Mouse (Mus musculus): ENCODE data around the gene Slc47a1.
A peak's percentile ranks its signal among the peaks of the same experiment; 100 is the strongest.

Slc47a1 gene

DNA sequence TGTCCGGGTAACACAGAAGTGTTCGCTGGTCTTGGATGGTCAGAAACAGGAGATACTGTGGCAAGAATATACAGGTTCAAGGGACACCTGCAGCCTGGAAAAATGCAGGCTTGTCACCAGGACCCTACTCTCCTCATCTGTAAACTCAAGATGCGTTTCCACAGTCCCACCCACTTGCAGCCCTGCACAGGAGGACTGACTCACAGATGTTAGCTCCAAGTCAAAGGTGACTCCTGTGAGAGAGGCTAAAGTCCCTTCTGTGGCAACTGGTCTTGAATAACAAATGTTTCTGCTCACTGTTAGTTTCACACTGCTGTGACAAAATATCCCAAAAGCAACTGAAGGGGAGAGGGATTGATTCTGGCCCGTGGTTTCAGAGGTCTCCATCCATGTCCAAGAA, 506 bp upstream of the Slc47a1 start:
- DNase-seq (ENCODE audit: low spot score in 2 of 2) = no peak

DNA sequence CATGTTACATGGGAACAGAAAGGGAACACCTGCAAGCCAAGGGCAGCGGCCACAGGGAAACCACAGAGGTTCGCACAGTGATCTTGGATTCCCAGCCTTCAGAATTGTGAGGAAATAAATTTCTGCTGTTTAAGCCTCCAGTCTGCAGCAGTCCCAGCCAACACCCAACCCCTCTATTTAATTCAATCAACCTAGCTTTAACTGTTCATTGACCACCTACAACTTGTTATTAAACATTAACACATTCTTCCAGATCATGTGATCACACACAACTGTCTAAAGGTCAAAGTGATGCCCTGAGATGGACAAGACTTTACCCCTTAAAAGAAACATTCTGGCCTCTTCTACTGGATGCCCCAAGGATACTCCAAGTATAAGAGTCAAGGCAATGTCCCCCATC, 9.5 kb downstream of the Slc47a1 start:
- DNase-seq (ENCODE audit: low spot score in 2 of 2) = no peak

DNA sequence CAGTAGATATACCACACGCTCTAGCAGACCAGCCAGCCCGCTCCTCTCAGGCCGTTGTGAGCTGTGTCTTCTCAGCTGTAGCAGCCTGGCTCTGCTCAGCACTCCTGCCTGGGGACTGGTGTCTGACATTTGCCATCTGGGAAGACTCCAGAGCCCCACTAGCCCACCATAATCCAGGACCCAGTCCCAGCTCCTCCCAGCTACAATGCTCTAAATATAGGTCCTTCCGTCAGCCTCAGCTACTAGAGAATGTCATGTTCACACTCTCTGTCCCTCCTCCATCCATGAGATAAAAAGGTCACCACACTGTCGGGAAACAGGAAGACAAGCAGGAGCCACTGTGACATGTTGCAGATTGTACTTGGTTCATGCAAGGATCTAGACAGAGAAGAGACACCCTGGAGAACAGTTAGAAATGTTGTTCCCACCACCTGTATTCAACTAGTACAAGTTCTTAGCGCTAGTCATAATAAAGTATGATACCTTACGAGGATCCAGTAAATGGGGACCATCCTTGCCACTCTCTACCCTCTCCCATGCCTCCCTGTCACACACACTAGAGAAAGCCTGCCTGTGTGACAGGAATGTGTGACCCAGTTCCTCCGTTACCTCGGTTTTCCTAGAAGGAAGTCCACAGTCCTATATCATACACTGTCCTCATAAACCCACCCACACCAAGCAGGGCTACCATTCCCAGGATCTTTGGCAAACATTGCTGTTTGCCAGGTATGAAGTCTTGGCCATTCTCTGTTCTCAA, 11.4 kb downstream of the Slc47a1 start:
- no peak for DNase-seq (ENCODE audit: low spot score in 2 of 2)

DNA sequence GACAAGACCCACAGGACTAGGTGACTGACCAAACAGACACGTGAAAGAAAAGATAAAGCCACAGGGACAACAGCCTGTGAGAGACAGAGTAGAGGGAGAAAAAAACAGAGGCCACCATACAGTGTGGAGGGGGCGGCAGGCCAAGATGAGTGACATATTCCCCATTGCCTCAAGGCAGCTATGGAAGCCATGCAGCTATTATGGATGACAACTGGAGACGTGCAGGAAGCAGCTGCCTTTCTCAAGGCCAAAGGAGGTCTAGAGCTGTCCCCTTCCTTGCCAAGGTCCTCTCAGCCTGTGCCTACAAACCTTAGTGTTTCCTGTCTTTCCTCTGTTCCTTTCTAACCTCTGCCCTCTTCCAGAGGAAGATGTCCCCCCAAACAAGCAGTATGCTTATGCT, 12.2 kb downstream of the Slc47a1 start:
- no peak for DNase-seq (ENCODE audit: low spot score in 2 of 2)

DNA sequence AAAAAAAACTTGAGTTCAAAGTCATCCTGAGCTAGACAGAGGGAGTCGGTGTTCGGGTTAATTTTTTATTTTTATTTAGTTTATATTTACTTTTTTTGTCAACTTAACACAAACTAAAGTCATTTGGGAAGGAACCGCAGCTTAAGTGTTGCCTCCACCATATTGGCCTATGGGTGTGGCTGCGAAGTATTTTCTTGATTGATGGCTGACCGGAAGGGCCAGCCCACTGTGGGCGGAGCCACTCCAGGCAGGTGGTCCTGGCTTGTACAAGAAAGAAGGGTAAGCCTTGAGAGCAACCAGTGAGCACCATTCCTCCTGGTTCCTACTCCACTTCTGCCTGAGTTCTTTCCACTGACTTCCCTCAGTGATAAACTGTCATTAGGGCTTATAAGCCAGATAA, 14.0 kb downstream of the Slc47a1 start:
- DNase-seq (ENCODE audit: low spot score in 2 of 2) = no peak

DNA sequence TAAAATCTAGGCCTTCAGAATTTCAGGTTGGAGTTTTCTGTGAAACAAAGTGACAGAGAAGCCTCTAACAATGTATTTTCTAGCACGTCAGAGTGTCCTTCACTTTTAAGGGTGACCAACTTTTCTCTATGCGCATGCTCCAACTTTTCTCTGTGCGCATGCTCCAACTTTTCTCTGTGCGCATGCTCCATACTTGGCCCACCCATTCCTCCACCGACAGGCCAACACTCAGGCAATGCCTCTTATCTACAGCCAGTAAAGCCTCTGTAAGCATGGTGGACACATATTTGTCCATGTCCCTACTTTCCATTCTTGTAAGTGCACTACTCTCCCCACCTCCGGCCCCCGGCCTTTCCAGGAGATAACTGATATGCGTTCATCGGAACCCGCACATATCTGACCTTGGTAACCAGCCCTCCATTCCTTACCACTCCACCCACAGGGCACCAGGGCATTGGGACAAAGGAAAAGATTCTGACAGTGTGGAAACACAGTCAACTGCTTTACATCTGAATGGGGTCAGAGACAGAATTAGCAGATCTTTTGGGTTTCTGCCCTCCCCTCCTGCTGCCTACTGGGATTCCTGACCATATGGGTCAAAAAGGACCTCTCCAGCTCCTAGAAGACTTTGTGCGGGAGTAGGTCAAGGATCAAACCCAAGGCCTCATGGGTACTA, 16.5 kb downstream of the Slc47a1 start:
- no peak for DNase-seq (ENCODE audit: low spot score in 2 of 2)

DNA sequence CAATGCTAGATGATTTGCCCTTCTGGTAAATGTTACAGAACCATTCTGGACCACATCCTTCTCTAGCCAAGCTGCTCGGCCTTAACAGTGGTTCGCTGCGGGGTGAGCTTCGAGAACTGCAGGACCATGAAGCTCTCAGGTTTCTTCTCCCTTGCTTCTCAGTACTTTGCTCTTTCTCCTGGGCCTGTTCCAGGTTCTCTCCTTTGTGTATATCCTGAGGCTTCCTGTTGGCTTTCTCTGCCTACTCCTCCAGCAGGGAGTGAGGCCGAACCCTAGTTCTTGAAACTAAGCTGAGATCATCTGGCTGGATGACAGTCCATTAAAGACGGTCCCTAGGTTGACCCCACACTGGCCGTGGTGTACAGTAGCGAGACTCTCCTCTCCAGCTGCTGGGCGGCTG, 21.5 kb downstream of the Slc47a1 start:
- no peak for DNase-seq (ENCODE audit: low spot score in 2 of 2)

DNA sequence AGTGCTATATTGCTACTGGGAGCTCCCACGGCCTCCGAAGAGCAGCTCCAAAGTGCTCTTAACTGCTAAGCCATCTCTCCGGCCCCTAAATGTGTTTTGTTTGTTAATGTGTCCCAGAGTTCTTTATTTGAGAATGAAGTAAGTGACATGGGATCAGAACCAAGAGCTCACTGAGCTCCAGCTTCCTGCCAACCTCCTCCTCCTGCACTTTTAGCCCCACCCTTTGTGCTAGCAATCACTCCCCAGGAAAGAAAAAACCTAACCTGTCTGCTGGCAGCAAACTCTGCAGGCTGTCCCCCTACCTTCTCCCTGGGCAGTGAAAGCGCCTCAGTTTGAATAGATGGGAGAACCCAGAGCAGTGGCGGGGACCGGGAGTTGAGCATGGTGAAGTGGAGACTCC, 22.0 kb downstream of the Slc47a1 start:
- DNase-seq (ENCODE audit: low spot score in 2 of 2) = no peak

DNA sequence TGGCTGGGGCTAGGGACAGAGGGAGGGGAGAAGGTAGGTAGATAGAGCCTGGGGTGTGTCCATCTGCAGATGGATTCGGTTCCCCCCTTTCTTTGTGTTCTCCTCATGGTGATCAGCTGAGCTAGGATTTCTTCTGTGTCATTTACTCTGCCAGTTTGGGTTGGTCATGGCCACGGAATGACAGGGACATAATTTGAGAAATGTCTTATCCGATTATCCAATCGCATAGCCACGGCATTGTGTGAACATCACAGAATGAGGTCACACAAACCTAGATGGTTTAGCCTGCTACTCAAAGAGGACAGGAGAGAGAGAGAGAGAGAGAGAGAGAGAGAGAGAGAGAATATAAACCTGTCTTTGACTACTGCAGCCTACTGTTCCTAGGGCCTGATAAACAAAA, 22.8 kb downstream of the Slc47a1 start:
- no peak for DNase-seq (ENCODE audit: low spot score in 2 of 2)

DNA sequence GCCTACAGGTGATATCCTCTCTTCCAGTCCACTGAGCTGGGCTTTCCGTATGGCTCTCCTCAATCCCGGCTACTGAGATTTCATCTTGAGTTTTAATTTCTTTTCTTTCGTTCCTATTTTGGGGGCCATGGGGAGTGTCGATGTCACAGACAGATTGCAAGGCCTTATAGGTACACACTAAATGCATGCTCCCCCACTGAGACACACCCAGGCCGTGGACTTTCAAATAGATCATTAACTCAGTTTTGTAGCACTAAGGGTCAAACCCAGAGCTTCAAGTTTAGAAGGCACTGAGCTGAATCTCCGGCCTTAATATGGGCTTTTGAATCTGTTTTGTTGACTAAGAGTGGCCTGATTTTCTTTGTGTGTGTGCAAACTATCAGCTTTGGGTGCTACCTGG, 23.8 kb downstream of the Slc47a1 start:
- DNase-seq (ENCODE audit: low spot score in 2 of 2) = no peak

DNA sequence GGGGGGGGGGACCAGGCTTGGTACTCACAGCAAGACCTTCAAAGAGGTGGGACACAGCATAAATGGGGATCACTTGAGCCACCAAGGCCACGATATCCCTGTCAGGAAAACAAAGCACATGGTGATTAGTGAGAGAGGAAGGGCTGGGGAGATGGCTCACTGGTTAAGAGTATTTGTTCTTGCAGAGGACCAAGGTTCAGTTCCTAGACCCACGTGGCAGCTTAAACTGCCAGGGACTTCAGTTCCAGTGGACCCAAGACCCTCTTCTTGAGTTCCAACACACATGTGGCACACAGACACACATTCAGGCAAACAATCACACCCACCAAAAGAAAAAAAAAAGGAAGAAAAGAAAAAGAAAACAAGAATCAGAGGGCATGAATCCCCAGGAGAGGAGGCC, 25.1 kb downstream of the Slc47a1 start:
- DNase-seq (ENCODE audit: low spot score in 2 of 2) = no peak

DNA sequence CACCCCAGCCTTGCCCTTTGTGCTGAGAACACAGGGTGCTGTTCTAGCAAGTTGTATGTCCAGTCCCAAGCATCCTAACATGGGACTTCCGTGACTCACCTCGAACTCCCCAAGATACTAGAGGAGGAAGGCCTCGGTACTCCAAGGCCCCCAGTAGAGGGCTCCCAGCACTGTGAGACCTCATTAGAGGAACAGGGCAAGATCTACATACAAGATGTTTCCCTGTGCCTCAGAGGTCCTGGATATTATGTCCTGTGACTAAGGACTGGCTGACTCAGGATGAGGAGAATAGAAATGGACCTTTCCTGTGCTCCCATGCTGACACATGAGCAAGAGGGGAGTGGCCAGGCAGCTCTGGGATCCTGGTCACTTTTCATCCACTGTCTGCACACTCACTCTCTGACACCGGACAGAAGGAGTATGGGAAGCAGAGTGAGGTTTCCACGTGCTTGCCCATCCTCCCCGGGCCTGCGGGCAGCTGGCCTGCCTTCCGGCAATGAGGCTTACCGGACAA, 25.9 kb downstream of the Slc47a1 start:
- no peak for DNase-seq (ENCODE audit: low spot score in 2 of 2)

DNA sequence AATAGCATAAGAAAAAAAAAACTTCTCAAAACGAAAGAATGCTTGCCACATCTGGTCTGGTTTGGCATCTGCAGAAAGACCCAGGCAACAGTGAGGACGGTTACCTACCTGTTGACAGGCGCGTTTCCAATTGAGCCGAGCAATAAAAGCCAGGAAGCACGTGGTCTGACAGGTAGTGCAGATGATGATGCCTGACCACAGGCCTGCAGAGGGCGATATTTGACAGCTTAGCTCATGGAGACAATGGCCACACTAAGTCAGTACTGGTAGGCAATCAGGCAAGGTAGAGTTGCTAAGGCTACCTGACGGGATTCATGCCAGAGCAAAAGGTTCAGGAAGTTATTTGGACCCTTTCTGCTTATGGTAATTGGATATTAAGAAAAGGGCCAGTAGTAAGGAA, 28.8 kb downstream of the Slc47a1 start:
- DNase-seq (ENCODE audit: low spot score in 2 of 2) = peak; percentile 58 to 81

DNA sequence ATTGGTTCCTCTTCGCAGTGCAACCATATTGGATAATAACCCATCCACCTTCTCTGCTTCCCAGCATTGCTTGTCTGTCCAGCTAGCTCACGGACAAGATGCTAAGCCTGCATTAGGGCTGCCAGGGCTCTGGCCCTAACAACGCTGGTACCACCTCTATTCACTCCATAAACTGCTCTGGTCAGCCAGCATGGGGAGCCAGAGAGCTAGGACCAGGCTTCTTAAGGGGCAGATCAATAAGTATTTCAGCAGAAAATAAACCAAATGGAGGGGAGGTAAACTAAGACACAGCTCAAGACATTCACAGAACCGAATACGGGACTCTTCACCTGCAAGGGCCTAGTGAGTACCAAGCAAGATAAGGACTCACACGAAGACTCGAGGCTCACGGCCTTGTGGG, 32.0 kb downstream of the Slc47a1 start:
- DNase-seq (ENCODE audit: low spot score in 2 of 2) = no peak

DNA sequence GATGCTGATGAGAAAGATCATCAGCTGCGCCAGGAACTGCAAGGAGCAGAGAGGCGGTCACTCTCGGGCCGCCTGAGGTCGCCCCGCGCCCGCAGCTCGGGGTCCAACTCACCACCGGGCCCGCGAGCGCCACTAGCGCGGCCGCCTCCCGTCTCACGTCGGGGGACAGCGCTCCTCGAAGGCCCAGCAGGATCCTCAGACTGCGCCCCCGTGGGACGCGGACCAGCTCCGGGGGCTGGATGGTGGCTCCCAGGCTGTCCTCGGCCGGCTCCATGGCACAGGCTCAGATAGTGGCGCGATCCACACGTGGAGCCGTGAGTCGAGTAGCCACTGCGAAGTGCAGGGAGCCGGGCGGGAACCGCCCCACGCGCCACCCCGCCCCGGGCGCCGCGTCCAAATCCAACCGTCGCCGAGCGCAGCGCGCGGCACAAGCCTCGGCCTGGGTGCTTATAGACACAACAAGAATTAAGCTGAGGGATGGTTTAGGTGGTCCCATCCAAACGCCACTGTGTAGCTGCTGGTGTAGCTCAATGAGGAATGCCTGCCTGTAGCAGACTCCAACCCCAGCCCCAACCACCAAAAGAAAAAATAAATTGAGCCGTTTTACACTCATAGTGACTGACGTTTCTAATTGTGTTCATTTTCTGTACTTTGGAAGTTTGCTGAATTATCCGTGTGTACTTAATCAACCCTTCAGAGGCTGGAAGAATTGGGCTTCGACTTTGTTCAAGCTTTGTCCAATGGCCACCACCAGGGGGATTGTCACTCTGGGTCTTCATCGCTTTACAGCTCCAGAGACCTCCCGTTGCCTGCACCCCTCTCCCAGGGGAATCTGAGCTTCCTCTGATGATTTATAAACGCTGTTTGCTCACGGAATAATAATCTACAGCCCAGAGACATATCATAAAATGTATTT, 35.4 kb downstream of the Slc47a1 start, which contains the start of gene Slc47a2:
Gene Slc47a2, minus strand, starts transcription at position 356 of the 916 bp plus-strand sequence.
- DNase-seq (ENCODE audit: low spot score in 2 of 2) = peak in 1 of 2 experiments; percentile 39

DNA sequence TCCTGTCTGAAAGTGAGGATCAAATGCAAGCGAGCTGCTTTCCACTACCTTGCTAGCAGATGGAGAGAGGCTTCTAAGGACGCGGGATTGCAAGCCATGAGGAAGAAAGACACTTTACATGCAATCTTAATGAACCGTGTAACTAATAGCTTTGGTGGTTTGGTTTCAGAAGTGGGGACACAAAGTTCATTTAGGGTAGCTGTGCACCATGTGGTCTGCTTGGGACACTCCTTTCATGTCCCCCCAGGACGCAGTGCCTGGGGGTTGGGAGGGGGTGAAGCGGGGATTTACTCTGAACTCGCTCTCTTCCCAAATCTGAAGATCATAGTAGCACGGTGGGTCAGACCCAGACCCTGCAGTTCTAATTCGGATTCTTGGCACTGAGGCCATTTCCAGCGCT, 36.2 kb downstream of the Slc47a1 start:
- no peak for DNase-seq (ENCODE audit: low spot score in 2 of 2)

DNA sequence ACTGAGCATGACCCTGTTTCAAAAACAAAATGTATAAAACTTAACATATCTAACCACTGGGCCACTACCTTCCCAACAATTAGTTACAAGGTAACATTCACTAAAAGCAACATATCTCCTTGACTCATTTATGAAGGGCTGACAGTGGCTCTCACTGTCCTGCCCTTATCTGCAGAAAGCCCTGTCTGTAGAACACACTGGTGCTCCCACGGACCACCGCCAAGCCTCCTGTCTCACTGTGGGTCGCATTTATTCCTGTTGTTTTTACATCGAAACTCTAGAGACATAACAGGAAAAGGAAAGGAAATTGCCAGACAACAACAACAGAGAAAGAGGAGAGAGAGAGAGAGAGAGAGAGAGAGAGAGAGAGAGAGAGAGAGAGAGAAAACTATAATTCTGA, 36.9 kb downstream of the Slc47a1 start:
- DNase-seq (ENCODE audit: low spot score in 2 of 2) = no peak

DNA sequence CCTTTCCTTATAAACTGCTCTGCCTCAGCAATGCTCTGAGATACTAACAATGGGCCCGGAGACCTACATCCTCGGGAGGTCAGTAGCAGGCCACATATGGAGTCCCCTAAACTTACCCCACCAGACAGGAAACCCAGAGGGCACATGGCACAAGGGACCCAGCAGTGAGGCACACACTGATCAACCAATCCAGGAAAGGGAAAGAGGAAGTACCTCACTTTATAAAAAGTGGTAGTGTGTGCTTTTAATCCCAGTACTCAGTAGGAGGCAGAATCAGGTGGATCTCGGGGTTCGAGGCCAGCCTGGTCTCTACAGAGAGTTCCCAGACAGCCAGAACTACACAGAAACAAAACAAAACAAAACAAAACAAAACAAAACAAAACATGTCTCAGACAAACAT, 37.8 kb downstream of the Slc47a1 start:
- no peak for DNase-seq (ENCODE audit: low spot score in 2 of 2)

DNA sequence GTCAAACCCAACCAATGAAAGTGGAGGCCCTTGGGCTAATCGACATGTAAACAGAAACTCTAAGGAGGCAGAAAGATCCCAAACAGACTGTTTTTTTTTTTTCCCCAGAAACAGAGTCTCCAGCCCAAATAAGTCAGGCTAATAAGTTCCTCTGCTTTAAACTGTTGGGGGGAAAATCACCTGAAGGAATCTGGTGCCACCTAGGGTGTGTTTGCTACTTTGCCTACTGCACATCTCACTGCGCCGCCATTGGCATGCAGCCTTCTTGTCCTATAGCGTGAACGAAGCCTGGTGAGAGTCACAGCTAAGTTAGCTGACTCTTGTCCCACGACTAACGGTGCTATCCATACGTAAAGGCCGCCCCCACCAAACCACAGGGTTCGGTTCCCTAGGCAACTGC, 40.6 kb downstream of the Slc47a1 start:
- DNase-seq (ENCODE audit: low spot score in 2 of 2) = peak in 1 of 2 experiments; percentile 46

DNA sequence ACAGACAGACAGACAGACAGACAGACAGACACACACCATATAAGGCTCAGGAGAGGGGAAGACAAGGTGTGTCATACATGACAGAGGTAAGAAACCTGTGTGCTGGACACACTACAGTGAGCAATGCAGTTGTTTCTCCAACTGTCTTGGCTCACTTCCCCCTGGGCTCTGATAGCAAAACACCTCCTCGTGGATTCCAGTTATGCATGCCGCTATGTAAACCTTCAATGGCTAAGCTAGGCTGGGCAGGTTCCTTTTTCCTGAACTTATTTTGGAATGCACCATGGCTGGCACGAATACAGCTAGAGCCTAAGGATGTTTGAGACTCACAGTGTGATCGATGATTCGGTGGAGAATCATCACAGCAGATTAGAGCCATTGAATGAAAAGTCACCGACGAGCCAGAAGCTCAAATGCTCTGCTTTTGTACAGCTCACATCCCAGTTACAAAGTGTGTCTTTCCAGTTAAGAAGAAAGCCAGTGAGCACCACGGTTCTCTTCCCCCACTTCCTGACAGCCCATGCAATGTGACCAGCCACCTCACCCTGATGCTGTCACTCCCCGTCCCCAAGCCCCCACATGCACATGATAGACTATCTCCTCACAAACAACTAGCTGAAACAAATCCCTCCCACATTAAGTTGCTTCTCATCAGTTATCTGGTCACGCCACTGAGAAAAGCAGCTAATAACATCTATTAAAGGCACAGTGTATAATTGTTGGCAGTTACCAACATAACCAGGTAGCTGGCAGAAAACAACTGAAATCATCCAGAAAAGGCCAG, 57.0 kb downstream of the Slc47a1 start:
- no peak for DNase-seq (ENCODE audit: low spot score in 2 of 2)

DNA sequence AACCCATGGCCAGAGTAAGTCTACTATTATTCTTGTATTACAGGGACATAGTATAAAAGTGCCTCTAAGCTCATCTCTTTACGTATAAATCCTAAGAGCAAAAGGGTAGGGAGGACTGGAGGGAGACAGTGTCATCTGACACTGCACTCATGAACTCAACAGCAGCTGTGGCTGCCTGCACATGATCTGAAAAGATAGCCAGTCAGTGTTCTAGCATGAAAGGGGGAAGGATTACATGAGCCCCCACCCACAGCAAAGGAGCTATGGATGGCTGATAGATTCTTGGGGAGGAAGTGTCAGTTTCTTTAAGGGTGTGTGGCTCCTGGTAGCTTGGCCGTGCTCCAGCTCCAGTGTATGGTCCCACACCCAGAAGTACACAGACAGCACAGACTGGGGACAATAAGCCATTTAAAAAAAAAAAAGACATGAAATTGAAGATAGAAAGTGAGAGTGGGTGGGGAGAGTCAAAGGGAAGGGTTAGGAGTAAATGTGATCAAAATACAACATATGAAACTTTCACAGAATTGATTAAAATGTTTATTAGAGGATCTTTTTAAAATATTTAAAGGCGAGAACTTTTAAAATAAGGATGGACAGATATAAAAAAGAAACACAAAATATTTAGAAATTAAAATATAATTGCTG, 58.1 kb downstream of the Slc47a1 start:
- no peak for DNase-seq (ENCODE audit: low spot score in 2 of 2)

Measured in thymus, postnatal 10 days (tissue).